ENCODE assay signal across 8 mouse cellular contexts in genomic region chr19:60756192-60757098, GRCm38 (mm10). TPM values are rescaled to one million over a fixed set of nuclear protein-coding genes. Genes with fewer than 3 reads are reported as not detected.
DNase-seq lines count a peak whose midpoint lies in the region; ATAC-seq and TF ChIP-seq lines count a peak whose summit lies in the region.

No protein-coding gene starts in this region.

- peak; percentile 47 to 55 for DNase-seq in CD8-positive naive resting alpha-beta T cell, adult 2 months (ENCODE audit: low read depth in 2 of 2, low spot score in 2 of 2)
- DNase-seq in brain, embryonic 14.5 days (ENCODE audit: low read depth): peak; percentile 75
- DNase-seq in heart, postnatal 25 days (ENCODE audit: low spot score): peak; percentile 7
- peak; percentile 28 to 49 for DNase-seq in layer of hippocampus, adult 8-10 months (ENCODE audit: low spot score in 2 of 2)
- DNase-seq in lung, embryonic 14.5 days: peak; percentile 56
- DNase-seq in thymus, postnatal 0 days (ENCODE audit: low spot score): peak; percentile 64

- ATAC-seq in lung, embryonic 14.5 days (ENCODE audit: insufficient read depth): peak; percentile 67
- peak; percentile 30; the same call in 1 of the 2 replicates for ATAC-seq in neutrophil, adult 5-6 weeks (ENCODE audit: extremely low read depth, insufficient number of reproducible peaks, low FRiP score, poor library complexity, severe bottlenecking)

- TF ChIP-seq POLR2A in brain, embryonic 14.5 days (IDR thresholded peaks at IDR 0.05; ENCODE audit: borderline replicate concordance, extremely low read depth, insufficient read depth, insufficient read length, poor library complexity, severe bottlenecking): 0 out of 2 replicates have a peak, but pooled peaks have one; percentile 5

- H3K9me3 ChIP-seq in erythroblast, embryonic 14.5 days (ENCODE audit: control insufficient read depth, low read length): no peaks in the 10 kb centered on the region
- no peaks in the 10 kb centered on the region for H3K9me3 ChIP-seq in lung, embryonic 14.5 days (ENCODE audit: low read depth, low read length)

- H3K27ac ChIP-seq in lung, embryonic 14.5 days (ENCODE audit: low read depth): 0 out of 2 replicates have a peak overlapping the region, but pooled peaks have one; percentile 24

- H3K4me2 ChIP-seq in lung, embryonic 14.5 days: peak overlapping the region; percentile 100

- under 1% methylated on average over 97 of the region's 115 CpGs for WGBS in lung, embryonic 14.5 days

- H3K9ac ChIP-seq in lung, embryonic 14.5 days: peak overlapping the region; percentile 58

- no peak for TF ChIP-seq CTCF in brain, embryonic 14.5 days (IDR thresholded peaks at IDR 0.05; ENCODE audit: borderline replicate concordance, extremely low read depth, insufficient read depth, insufficient read length)
- no peak for TF ChIP-seq CTCF in lung, embryonic 14.5 days (IDR thresholded peaks at IDR 0.05; ENCODE audit: low read depth)

- peaks cover 30% of the 10 kb centered on the region for H3K36me3 ChIP-seq in erythroblast, embryonic 14.5 days (ENCODE audit: control insufficient read depth)
- peaks cover 21% of the 10 kb centered on the region for H3K36me3 ChIP-seq in lung, embryonic 14.5 days (ENCODE audit: insufficient read depth)

- intact Hi-C loops in heart, postnatal 25 days (cut with DNase I): no loop called here

- peaks cover 64% of the 10 kb centered on the region for H3K27me3 ChIP-seq in erythroblast, embryonic 14.5 days (ENCODE audit: control insufficient read depth)
- H3K27me3 ChIP-seq in lung, embryonic 14.5 days (ENCODE audit: insufficient read depth, low read length): no peaks in the 10 kb centered on the region

- H3K4me3 ChIP-seq in erythroblast, embryonic 14.5 days (replicated peaks): peak overlapping the region; percentile 92
- H3K4me3 ChIP-seq in lung, embryonic 14.5 days (ENCODE audit: low read depth, low read length): peak overlapping the region; percentile 72

- peaks cover 50% of the 10 kb centered on the region for H3K4me1 ChIP-seq in erythroblast, embryonic 14.5 days (ENCODE audit: control insufficient read depth)
- no peaks in the 10 kb centered on the region for H3K4me1 ChIP-seq in lung, embryonic 14.5 days (ENCODE audit: insufficient read depth)

RNA-seq across cellular contexts. Expression of gene Nanos1, which starts 0.7 kb away (rescaled TPM):
- 16.1 and 22.9 TPM in 2 replicates for polyA plus RNA-seq in brain, embryonic 14.5 days (2012; rRNA removed)
- 0.60 and 0.95 TPM in 2 replicates for polyA plus RNA-seq in erythroblast, embryonic 14.5 days (2012)
- under 1 TPM; 0.11 to 0.29 TPM for total RNA-seq in heart, postnatal 25 days (2021)
- 10 to 100 TPM; 13.8 to 17.5 (median 15.8) TPM for total RNA-seq in layer of hippocampus, adult 8-10 months (2022)
- polyA plus RNA-seq in lung, embryonic 14.5 days (2014; fragmentation: Nextera tagmentation; extraction: Ambion mirVana): 1.6 and 1.7 TPM in 2 replicates
- 2.7 and 3.7 TPM in 2 replicates for total RNA-seq in neutrophil, adult 5-6 weeks (2017)
- 1.8 and 1.9 TPM in 2 replicates for polyA plus RNA-seq in thymus, postnatal 0 days (2015; fragmentation: Nextera tagmentation; extraction: Ambion mirVana)

RNA-seq across cellular contexts. Expression of gene Eif3a, which starts 34.0 kb away (rescaled TPM):
- polyA plus RNA-seq in brain, embryonic 14.5 days (2012; rRNA removed): 56.2 and 90.5 TPM in 2 replicates
- polyA plus RNA-seq in erythroblast, embryonic 14.5 days (2012): 5.8 and 7.7 TPM in 2 replicates
- total RNA-seq in heart, postnatal 25 days (2021): 100 to 1,000 TPM; 103 to 106 TPM
- total RNA-seq in layer of hippocampus, adult 8-10 months (2022): 100 to 1,000 TPM in 3 of 4 experiments, 10 to 100 TPM in 1; 92.4 to 109 (median 104) TPM
- polyA plus RNA-seq in lung, embryonic 14.5 days (2014; fragmentation: Nextera tagmentation; extraction: Ambion mirVana): 178 and 185 TPM in 2 replicates
- 236 and 241 TPM in 2 replicates for total RNA-seq in neutrophil, adult 5-6 weeks (2017)
- polyA plus RNA-seq in thymus, postnatal 0 days (2015; fragmentation: Nextera tagmentation; extraction: Ambion mirVana): 96.9 and 100 TPM in 2 replicates

RNA-seq across cellular contexts. Expression of gene Fam45a, which starts 54.9 kb away (rescaled TPM):
- 28.9 and 31.2 TPM in 2 replicates for polyA plus RNA-seq in brain, embryonic 14.5 days (2012; rRNA removed)
- 0.20 and 0.44 TPM in 2 replicates for polyA plus RNA-seq in erythroblast, embryonic 14.5 days (2012)
- 10 to 100 TPM; 15.5 to 17.6 TPM for total RNA-seq in heart, postnatal 25 days (2021)
- total RNA-seq in layer of hippocampus, adult 8-10 months (2022): 10 to 100 TPM; 43.2 to 54.7 (median 48.6) TPM
- polyA plus RNA-seq in lung, embryonic 14.5 days (2014; fragmentation: Nextera tagmentation; extraction: Ambion mirVana): 31.0 and 31.3 TPM in 2 replicates
- total RNA-seq in neutrophil, adult 5-6 weeks (2017): 33.8 and 34.8 TPM in 2 replicates
- polyA plus RNA-seq in thymus, postnatal 0 days (2015; fragmentation: Nextera tagmentation; extraction: Ambion mirVana): 23.6 and 25.5 TPM in 2 replicates

Comparison
In these comparisons a context has a peak if more than half of its experiments do, and no peak if none do; other contexts are left out.
1. Peak in every context shown above with its lines: DNase-seq, ATAC-seq, H3K4me3 ChIP-seq and H3K27ac ChIP-seq.
2. DNase-seq: peak in every context shown above with its lines; median percentile 75 in brain, embryonic 14.5 days; 64 in thymus, postnatal 0 days; 56 in lung, embryonic 14.5 days; 51 in CD8-positive naive resting alpha-beta T cell, adult 2 months; 38 in layer of hippocampus, adult 8-10 months; 7 in heart, postnatal 25 days.
3. RNA of gene Fam45a, which starts 54.9 kb away (polyA plus RNA-seq): 31.0 to 31.3 TPM in lung, embryonic 14.5 days, 28.9 to 31.2 TPM in brain, embryonic 14.5 days and 23.6 to 25.5 TPM in thymus, postnatal 0 days; 0.20 to 0.44 TPM in erythroblast, embryonic 14.5 days; every median in the first group is over 10 times any median in the second.